In genomic region chr5:5423723-5424171, GRCm38 (mm10) we compare ENCODE assay signal across 21 mouse cellular contexts. TPM values are rescaled to one million over a fixed set of nuclear protein-coding genes. Genes with fewer than 3 reads are reported as not detected.
DNase-seq lines count a peak whose midpoint lies in the region; ATAC-seq and TF ChIP-seq lines count a peak whose summit lies in the region.
"Had no signal": no experiment of that assay in that cellular context is flagged by ENCODE, and none has a peak within 500 bp of the region (broad histone marks: within the 10 kb centered on the region; RNA-seq: fewer than 3 reads in every experiment).

No protein-coding gene starts in this region.

- no peak overlapping the region for H3K9ac ChIP-seq in intestine, embryonic 14.5 days (ENCODE audit: low read length)
- no peak overlapping the region for H3K9ac ChIP-seq in intestine, postnatal 0 days (ENCODE audit: low read depth, low read length)
- no peak overlapping the region for H3K9ac ChIP-seq in stomach, embryonic 16.5 days (ENCODE audit: low read length)
- H3K9ac ChIP-seq: neural tube, embryonic 13.5 days had no signal

- no peak for TF ChIP-seq POLR2A in embryonic fibroblast, embryonic 13.5 days (IDR thresholded peaks at IDR 0.05; ENCODE audit: low read depth, low read length)

- H3K4me2 ChIP-seq in intestine, embryonic 14.5 days (ENCODE audit: low read length), result no peak overlapping the region
- no peak overlapping the region for H3K4me2 ChIP-seq in intestine, postnatal 0 days (replicated peaks; ENCODE audit: low read depth)
- peak overlapping the region; percentile 7; the same call in 1 of the 2 replicates for H3K4me2 ChIP-seq in stomach, embryonic 16.5 days (ENCODE audit: low read depth, low read length)
- H3K4me2 ChIP-seq: neural tube, embryonic 13.5 days had no signal

- no peak overlapping the region for H3K4me3 ChIP-seq in intestine, embryonic 14.5 days (ENCODE audit: low read depth, low read length)
- no peak overlapping the region for H3K4me3 ChIP-seq in intestine, postnatal 0 days (ENCODE audit: low read depth, low read length)
- no peak overlapping the region for H3K4me3 ChIP-seq in embryonic fibroblast, embryonic 13.5 days (ENCODE audit: insufficient read depth, low read length)
- H3K4me3 ChIP-seq in stomach, embryonic 16.5 days (replicated peaks; ENCODE audit: low read length), result no peak overlapping the region
- H3K4me3 ChIP-seq in hindbrain, embryonic 10.5 days, result no peak overlapping the region
- H3K4me3 ChIP-seq: erythroblast, embryonic 14.5 days; layer of hippocampus, adult 2 months; neural tube, embryonic 13.5 days had no signal

- DNase-seq in embryo, embryonic 10.5 days (ENCODE audit: low spot score), result peak; percentile 12
- no peak for DNase-seq in embryo, embryonic 9.5 days (ENCODE audit: extremely low spot score)
- DNase-seq in intestine, embryonic 14.5 days (ENCODE audit: low spot score), result peak; percentile 60
- DNase-seq in left cerebral cortex, postnatal 4 days, result no peak
- no peak for DNase-seq in hindbrain, embryonic 10.5 days (ENCODE audit: low spot score)
- DNase-seq: cerebellum, postnatal 25 days; gastrocnemius, postnatal 36 days; heart, postnatal 4 days had no signal

- peaks cover 6% of the 10 kb centered on the region; the same call in 1 of the 2 replicates for H3K4me1 ChIP-seq in intestine, embryonic 14.5 days (replicated peaks; ENCODE audit: control insufficient read depth, insufficient read depth, low read length)
- H3K4me1 ChIP-seq in intestine, postnatal 0 days (replicated peaks; ENCODE audit: control insufficient read depth, insufficient read depth, low read length), result no peaks in the 10 kb centered on the region
- H3K4me1 ChIP-seq in embryonic fibroblast, embryonic 13.5 days (ENCODE audit: control insufficient read depth, insufficient read depth, low read length), result peaks cover 7% of the 10 kb centered on the region
- no peaks in the 10 kb centered on the region for H3K4me1 ChIP-seq in stomach, embryonic 16.5 days (ENCODE audit: control insufficient read depth, insufficient read depth, low read length)
- no peaks in the 10 kb centered on the region for H3K4me1 ChIP-seq in hindbrain, embryonic 10.5 days (replicated peaks)
- H3K4me1 ChIP-seq: neural tube, embryonic 13.5 days had no signal

- no peaks in the 10 kb centered on the region for H3K36me3 ChIP-seq in intestine, embryonic 14.5 days (ENCODE audit: control insufficient read depth, insufficient read depth, low read length)
- H3K36me3 ChIP-seq in intestine, postnatal 0 days (ENCODE audit: control insufficient read depth, insufficient read depth), result no peaks in the 10 kb centered on the region
- H3K36me3 ChIP-seq in stomach, embryonic 16.5 days (ENCODE audit: control insufficient read depth, insufficient read depth, low read length), result no peaks in the 10 kb centered on the region
- no peaks in the 10 kb centered on the region for H3K36me3 ChIP-seq in hindbrain, embryonic 10.5 days
- H3K36me3 ChIP-seq: neural tube, embryonic 13.5 days had no signal

- H3K27ac ChIP-seq in intestine, embryonic 14.5 days (ENCODE audit: low read depth), result peak overlapping the region; percentile 65; the same call in 1 of the 2 replicates
- no peak overlapping the region for H3K27ac ChIP-seq in intestine, postnatal 0 days (ENCODE audit: low read depth, low read length)
- H3K27ac ChIP-seq in embryonic fibroblast, embryonic 13.5 days (ENCODE audit: insufficient read depth, low read length), result peak overlapping the region; percentile 12
- peak overlapping the region; percentile 36 for H3K27ac ChIP-seq in stomach, embryonic 16.5 days (ENCODE audit: low read length)
- H3K27ac ChIP-seq in hindbrain, embryonic 10.5 days, result no peak overlapping the region
- H3K27ac ChIP-seq: layer of hippocampus, adult 2 months; neural tube, embryonic 13.5 days had no signal

- TF ChIP-seq CTCF in intestine, postnatal 0 days (IDR thresholded peaks at IDR 0.05; ENCODE audit: low read depth), result no peak
- TF ChIP-seq CTCF in embryonic fibroblast, embryonic 13.5 days (IDR thresholded peaks at IDR 0.05; ENCODE audit: borderline replicate concordance, insufficient read depth, low read length), result no peak

- 24% methylated on average over 6 of the region's 6 CpGs for WGBS in intestine, embryonic 14.5 days
- WGBS in intestine, postnatal 0 days, result 59% methylated on average over 6 of the region's 6 CpGs
- WGBS in stomach, embryonic 16.5 days, result 44% methylated on average over 6 of the region's 6 CpGs
- WGBS in hindbrain, embryonic 10.5 days, result 83% methylated on average over 6 of the region's 6 CpGs

- intact Hi-C loops in left cerebral cortex, postnatal 4 days (cut with DNase I), result no loop called here

- no peaks in the 10 kb centered on the region for H3K9me3 ChIP-seq in intestine, embryonic 14.5 days (ENCODE audit: control insufficient read depth, low read length)
- no peaks in the 10 kb centered on the region for H3K9me3 ChIP-seq in intestine, postnatal 0 days (ENCODE audit: control insufficient read depth)
- no peaks in the 10 kb centered on the region; the same call in 1 of the 2 replicates for H3K9me3 ChIP-seq in stomach, embryonic 16.5 days (replicated peaks; ENCODE audit: control insufficient read depth, low read length)
- H3K9me3 ChIP-seq in hindbrain, embryonic 10.5 days, result no peaks in the 10 kb centered on the region
- H3K9me3 ChIP-seq: neural tube, embryonic 13.5 days had no signal

- no peak; the same call in 1 of the 2 replicates for ATAC-seq in intestine, embryonic 14.5 days (replicated peaks; ENCODE audit: low FRiP score, low TSS enrichment, low read depth)
- ATAC-seq in intestine, postnatal 0 days, result no peak
- ATAC-seq in stomach, embryonic 16.5 days (ENCODE audit: insufficient read depth, low FRiP score), result no peak; the same call in 1 of the 2 replicates
- ATAC-seq: forebrain, embryonic 16.5 days; lung, postnatal 0 days had no signal

- H3K27me3 ChIP-seq in intestine, embryonic 14.5 days (replicated peaks; ENCODE audit: control insufficient read depth, insufficient read depth, low read length), result no peaks in the 10 kb centered on the region
- H3K27me3 ChIP-seq in intestine, postnatal 0 days (replicated peaks; ENCODE audit: control insufficient read depth, insufficient read depth, low read length), result no peaks in the 10 kb centered on the region
- H3K27me3 ChIP-seq in stomach, embryonic 16.5 days (ENCODE audit: control insufficient read depth, insufficient read depth, low read length), result no peaks in the 10 kb centered on the region
- no peaks in the 10 kb centered on the region for H3K27me3 ChIP-seq in hindbrain, embryonic 10.5 days (ENCODE audit: insufficient read depth, poor library complexity, severe bottlenecking)
- H3K27me3 ChIP-seq: neural tube, embryonic 13.5 days had no signal

RNA-seq across cellular contexts. Expression of gene Cdk14, which starts 3.6 kb away (rescaled TPM):
- polyA plus RNA-seq in intestine, embryonic 14.5 days (2014; fragmentation: Nextera tagmentation; extraction: Ambion mirVana), result 25.5 and 25.7 TPM in 2 replicates
- 3.8 and 4.4 TPM in 2 replicates for polyA plus RNA-seq in intestine, postnatal 0 days (2015; fragmentation: Nextera tagmentation; extraction: Ambion mirVana)
- 41.4 and 50.0 TPM in 2 replicates for polyA plus RNA-seq in embryonic fibroblast, embryonic 13.5 days (2011; ENCODE audit: insufficient read length, low read depth, missing spikeins)
- polyA plus RNA-seq in stomach, embryonic 16.5 days (2015; fragmentation: Nextera tagmentation; extraction: Ambion mirVana), result 14.4 and 14.7 TPM in 2 replicates
- total RNA-seq in left cerebral cortex, postnatal 4 days (2021), result 10 to 100 TPM; 84.2 to 92.2 TPM
- polyA plus RNA-seq in hindbrain, embryonic 10.5 days (2016; fragmentation: Nextera tagmentation; extraction: Ambion mirVana), result 14.3 and 19.0 TPM in 2 replicates
- polyA plus RNA-seq: erythroblast, embryonic 14.5 days had no signal

RNA-seq across cellular contexts. Expression of gene 1700015F17Rik, which starts 55.2 kb away (rescaled TPM):
- polyA plus RNA-seq in intestine, embryonic 14.5 days (2014; fragmentation: Nextera tagmentation; extraction: Ambion mirVana), result not detected in 2 replicates
- polyA plus RNA-seq in intestine, postnatal 0 days (2015; fragmentation: Nextera tagmentation; extraction: Ambion mirVana), result not detected in 2 replicates
- polyA plus RNA-seq in embryonic fibroblast, embryonic 13.5 days (2011; ENCODE audit: insufficient read length, low read depth, missing spikeins), result not detected in 2 replicates
- polyA plus RNA-seq in stomach, embryonic 16.5 days (2015; fragmentation: Nextera tagmentation; extraction: Ambion mirVana), result not detected in 2 replicates
- not detected for total RNA-seq in left cerebral cortex, postnatal 4 days (2021)
- 0.30 TPM in 1 of 2 replicates, not detected in the other for polyA plus RNA-seq in hindbrain, embryonic 10.5 days (2016; fragmentation: Nextera tagmentation; extraction: Ambion mirVana)
- total RNA-seq: adrenal gland, postnatal 4 days; gastrocnemius, postnatal 36 days; heart, postnatal 4 days; layer of hippocampus, adult 2 months; liver, adult 2 months; megakaryocyte, adult 5-6 weeks had no signal
- polyA plus RNA-seq: erythroblast, embryonic 14.5 days; forebrain, embryonic 16.5 days; kidney, embryonic 16.5 days; liver, adult 2 months; lung, postnatal 0 days; neural tube, embryonic 13.5 days; thymus, postnatal 0 days had no signal

Comparison
In these comparisons a context has a peak if more than half of its experiments do, and no peak if none do; other contexts are left out.
1. DNase-seq: peak in embryo, embryonic 10.5 days (single experiment) and intestine, embryonic 14.5 days (single experiment); none in embryo, embryonic 9.5 days (single experiment), left cerebral cortex, postnatal 4 days (single experiment) and hindbrain, embryonic 10.5 days (single experiment).
2. H3K27ac ChIP-seq: peak in intestine, embryonic 14.5 days (single experiment), embryonic fibroblast, embryonic 13.5 days (single experiment) and stomach, embryonic 16.5 days (single experiment); none in intestine, postnatal 0 days (single experiment) and hindbrain, embryonic 10.5 days (single experiment).